Mouse (Mus musculus) heart, adult 2 months (tissue): ENCODE data around the gene Ebpl.

Experiments used
- CTCF ChIP-seq: fragments of 200-600 bp; IDR thresholded peaks from 2 replicates; pipeline ENCODE4 v1.8.1; 2022; ENCODE audit warnings: antibody characterized with exemption, mild to moderate bottlenecking, moderate library complexity
- EP300 ChIP-seq: fragments of 200-500 bp; IDR thresholded peaks from 2 replicates; pipeline ENCODE4 v1.6.1; 2011; ENCODE audit warnings: low read depth, low read length, control low read depth; ENCODE audit not compliant: insufficient read depth
- POLR2A ChIP-seq: fragments of 200-500 bp; IDR thresholded peaks from 2 replicates; pipeline ENCODE4 v1.6.1; 2011; ENCODE audit warnings: mild to moderate bottlenecking, low read depth, low read length, control low read depth; ENCODE audit not compliant: insufficient read depth

DNA sequence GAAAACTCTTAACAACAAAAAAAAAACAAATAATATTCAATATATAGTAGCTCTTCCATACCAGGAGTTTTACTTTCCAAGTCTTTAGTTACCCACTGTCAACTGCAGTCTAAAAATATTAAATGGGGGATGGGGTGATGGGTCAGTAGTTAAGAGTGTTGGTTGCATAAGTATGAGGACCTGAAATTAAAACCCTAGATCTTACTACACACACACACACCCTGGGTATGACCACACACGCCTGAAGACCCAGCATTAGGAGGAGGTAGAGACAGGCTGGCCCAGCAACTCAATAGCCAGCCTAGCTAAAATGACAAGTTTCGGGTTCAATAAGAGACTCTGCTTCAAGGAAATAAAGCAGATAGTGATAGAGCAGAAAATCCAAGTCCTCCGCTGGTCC is 46.8 kb upstream of the Ebpl start:
- TF ChIP-seq EP300 (no peak), CTCF (no peak), POLR2A (no peak)
